Mouse (Mus musculus) heart, adult 18-20 months (tissue): Measurements from ENCODE around the gene Gm13420. TPM values are rescaled to one million over a fixed set of nuclear protein-coding genes. Genes with fewer than 3 reads are reported as not detected.
"Not testable (repeated sequence)": the region's sequence is repeated elsewhere in the genome, so short reads cannot be mapped to it uniquely, and the experiment has no call there.

Experiments used
- DNase-seq, 2 experiments: peaks; one replicate each; pipeline ENCODE4 v3.0.0; 2021 to 2022; ENCODE audit warnings: mixed read lengths in 1 of 2
- total RNA-seq, 2 experiments: library from RNA; stranded (reverse); gene quantifications; 2 replicates each; pipeline ENCODE4 v1.2.3; 2021

The Gm13420 gene
- total RNA-seq, 2 experiments from 2014 or later, result not detected

DNA sequence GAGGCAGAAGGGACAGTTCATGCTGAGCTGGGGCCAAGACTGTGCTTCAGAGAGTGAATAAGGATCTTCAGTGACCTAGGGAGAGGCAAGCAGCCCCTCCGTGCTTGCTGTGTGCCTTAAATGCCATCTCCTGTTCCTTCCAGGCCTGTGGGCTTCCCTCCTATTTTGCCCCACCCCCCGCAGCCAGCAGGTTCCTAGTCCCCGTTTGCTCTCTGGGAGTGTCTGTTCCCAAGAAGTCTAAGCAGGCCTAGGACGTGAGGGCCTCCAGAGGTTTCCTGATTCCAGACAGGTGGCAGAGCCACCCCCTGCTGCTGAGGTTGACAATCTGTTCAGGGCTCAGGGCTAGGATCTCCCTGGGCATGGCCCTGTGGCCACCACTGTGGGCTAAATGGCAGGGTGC is 12.7 kb downstream of the Gm13420 start:
- DNase-seq, result no peak

DNA sequence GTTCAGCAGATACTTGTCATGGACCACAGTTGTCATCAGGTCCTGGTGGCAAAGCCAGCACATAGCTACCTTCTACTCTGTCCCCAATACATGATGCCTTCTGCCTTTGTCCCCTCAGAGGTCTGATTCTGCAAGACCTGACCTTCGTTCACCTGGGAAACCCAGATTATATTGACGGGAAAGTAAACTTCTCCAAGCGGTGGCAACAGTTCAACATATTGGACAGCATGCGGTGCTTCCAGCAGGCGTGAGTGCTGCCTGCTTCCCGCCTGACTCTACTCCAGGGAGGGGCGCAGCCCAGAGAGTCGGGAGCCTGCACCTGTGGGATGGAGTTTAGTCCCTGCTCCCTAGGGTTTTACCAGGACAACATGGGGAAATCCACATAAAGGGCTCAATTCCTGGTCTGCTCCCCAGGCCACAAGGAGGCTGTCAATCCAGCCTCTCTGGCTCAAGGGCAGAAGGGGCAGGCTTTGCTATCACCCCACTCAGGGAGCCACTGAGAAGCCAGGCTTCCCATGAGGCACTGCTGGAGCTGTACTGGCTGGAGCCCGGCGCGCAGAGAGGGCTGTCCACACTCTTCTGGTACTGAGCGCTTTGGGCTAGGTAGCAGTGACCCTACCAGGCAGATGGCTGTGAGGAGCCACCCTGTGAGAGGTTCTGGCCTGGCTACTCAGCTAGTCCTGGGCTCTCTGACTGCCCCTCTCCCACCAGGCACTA is 14.1 kb downstream of the Gm13420 start:
- peak; percentile 26 to 50 for DNase-seq

DNA sequence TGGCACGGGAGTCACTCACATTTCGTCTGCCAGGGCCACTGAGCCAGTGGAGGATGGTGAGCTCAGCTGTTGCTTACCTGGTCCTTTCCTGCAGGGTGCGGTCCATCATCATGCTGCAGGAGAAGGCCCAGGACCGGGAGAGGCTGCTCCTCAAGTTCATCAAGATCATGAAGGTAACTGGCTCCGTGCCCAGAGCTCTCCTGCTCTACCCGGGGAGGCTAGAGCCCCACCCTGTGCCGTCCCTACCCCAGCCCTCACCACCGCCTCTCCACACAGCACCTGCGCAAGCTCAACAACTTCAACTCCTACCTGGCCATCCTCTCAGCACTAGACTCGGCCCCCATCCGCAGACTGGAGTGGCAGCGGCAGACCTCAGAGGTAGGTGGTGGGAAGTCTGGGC is 15.8 kb downstream of the Gm13420 start:
- DNase-seq, result no peak

DNA sequence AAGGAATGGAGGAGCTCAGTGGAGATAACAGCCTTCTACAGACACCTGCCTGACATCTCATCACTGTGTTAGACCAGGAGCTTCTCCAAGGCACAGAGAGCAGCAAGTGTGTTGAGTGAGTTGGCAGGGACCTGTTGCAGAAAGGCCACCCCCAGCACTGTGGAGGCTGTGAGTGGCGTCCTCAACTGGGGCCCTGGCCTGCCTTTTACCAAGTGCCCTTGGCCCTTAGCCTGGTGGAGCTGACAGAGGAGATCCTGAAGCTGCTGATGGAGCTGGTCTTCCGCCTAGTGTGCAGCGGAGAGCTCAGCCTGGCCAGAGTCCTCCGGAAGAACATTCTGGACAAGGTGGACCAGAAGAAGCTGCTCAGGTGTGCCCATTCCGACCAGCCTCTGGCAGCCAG is 18.1 kb downstream of the Gm13420 start:
- DNase-seq, result no peak

DNA sequence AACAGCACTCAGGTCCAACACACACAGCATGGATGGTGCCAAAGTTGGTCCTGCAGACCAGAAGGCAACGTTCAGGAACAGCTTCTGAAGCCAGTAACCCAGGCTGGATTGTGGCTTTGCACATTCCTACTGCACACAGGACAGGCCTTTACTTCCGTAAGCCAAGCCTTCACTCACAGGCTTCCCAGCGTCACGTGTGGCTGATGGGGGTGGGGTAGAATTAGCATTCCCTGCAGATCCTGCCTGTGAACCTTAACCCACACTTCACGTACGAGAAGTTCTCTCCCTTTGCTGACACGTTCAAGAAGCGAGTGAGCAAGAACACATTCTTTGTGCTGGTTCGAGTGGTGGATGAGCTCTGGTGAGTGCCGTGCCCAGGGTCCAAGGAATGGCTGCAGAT is 18.9 kb downstream of the Gm13420 start:
- no peak for DNase-seq

DNA sequence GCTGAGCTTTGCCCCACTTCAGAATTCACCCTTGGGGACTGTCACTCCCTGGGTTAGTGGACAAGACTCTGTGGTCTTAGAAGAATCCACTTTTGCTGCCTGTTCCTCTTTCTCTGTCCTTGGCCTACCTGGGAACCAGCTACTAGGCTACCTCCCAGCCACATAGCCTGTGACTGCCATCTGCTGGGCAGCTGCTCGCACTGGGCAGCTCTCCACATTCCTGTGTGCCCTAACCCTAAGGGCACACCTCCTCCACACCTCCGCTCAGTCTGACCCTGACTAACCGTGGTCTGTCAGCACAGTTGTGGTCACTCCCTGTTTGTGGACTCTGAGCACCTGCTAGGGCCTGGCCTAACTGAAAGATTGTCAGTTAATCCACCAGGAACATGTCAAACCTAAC is 19.9 kb downstream of the Gm13420 start:
- peak; percentile 41 to 54 for DNase-seq

DNA sequence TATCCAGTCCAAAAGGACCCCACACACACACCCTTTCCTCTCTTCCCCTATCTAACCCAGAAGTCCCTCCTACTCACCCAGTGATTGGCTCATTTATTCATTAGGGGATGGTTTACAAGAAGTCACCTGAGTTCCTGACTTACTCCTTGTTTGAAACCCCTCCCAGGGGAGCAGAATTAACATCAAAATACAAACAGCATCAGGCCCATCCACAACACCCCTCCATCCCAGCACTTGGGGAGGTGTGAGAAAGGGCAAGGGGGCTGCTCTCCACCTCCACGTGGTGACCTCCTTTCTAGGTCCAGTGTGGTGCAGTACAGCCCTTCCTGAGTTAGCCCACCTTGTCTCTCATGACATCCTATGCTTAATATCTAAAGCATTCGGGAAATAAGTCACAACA is 22.0 kb downstream of the Gm13420 start:
- DNase-seq, result no peak

DNA sequence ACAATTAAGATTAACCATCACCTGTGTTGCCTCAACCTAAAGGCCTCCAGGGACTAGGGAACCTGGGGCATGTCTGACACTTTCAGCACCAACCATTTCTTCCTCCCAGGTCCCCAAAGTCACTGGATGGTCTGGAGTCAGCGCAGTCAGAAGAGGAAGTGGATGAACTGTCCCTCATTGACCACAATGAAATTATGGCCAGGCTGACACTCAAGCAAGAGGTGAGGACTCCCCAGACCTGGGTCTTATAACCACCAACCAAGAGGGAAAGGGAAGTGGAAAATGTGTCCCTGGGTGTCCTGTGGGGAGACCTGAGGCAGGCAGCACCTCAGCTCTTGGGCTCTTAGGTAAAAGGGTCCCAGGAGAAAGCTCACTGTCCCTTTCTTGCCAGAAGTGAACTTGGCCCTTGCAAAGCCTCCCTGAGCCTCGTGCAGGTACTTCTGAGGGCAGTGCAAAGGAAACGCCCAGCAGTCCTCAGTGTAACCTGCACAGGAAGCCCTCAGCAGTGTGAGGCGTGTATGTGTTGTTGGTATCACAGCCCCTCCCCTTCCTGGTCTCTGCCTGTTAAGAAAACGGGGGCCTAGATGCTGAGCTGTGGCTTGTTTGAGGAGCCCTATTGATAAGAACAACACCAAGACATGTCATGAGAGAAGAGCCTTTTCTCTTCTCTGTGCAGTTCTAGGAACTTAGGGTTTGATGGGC is 26.7 kb downstream of the Gm13420 start:
- no peak for DNase-seq

DNA sequence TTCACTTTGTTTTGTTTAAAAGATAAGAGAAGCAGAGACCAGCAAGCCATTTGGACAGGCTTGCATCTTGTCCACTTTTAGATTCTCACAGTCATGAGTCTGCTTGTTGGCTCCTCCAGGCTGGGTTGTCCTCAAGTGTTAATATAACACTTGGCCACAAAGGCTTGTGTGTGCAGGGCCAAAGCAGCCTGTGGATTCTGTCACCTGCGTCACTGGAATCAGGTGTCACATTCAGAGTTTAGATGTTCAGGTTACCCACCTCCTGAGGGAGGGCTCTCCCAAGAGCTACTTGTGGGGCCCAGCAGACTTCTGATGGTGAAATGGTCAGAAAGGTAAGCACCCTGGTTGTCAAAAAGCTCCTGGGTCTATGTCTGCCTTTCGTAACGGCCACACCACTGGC is 28.4 kb downstream of the Gm13420 start:
- DNase-seq, result no peak

DNA sequence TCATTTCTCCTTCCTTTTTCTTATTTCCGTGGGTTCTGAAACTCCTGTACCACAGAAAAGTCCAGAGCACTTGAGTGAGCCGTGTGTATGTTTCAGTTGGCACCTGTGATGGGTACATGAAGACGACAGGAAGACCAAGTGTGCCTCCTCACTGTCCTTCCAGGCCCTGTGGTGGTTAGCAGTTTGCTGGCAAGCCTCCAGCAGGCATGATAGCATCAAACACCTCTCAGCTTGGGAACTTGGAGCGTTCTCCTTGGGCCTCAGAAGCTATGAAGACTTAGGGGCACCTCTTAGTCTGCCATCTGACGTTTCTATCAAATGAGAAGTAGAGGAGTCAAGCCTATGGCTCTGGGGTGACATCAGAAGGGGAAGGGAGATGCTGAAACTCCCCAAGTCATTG is 32.9 kb downstream of the Gm13420 start:
- DNase-seq, result no peak

DNA sequence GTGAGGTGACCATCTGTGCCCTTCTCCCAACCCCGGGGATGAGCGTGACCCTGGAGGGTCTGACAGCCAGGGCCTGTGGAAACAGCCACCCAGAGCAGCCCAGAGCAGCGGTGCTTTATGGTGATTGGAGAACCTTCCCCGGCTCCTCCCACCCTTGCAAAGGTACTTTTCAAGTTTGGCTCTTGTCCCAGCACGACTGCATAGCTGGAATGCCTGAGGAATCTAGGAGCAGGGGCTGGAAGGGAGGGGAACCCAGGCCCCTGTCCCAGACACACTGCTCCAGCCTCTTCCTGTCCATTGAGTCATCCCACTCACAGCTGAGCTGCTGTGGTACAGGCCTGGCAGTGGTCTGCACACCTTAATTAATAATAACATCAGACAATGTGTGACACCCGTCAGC is 34.8 kb downstream of the Gm13420 start:
- DNase-seq, result peak; percentile 60 to 67

DNA sequence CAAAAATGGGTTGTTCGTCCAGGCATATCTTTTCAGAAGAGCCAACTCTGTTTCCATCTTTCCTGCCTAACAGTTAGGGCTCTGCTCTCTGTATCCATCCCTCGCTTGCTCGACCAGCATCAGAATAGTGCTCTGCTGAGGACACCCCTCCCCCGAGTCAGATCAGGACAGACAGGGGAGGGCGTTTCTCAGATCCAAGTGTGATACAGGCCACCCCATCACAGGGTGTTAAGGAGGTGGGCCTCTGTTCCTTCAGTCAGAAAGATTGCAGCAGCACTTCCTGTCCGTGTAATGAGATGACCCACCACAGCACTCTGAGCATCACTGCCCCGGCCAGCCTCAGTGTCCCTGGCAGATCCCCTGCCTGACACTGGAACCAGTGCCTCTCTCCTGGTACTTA is 35.3 kb downstream of the Gm13420 start:
- DNase-seq, result no peak

DNA sequence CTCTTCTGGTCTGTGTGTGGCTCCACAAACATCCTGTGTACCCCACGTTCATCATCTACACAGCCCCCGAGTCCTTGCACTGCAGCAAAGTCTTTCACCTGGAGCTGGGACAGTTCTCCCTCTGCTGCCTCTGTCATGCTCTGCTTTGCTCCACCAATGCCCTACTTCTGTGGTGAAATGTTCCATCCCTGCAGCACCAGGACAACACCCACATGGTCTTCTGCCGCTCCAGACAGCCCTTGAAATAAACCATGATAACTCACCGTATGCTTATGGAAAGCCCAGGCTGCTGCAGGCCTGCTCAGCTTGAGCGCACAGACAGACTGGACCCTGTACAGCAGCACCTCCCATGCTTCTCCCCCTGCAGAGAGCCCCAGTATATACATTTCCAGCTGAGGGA is 37.4 kb downstream of the Gm13420 start:
- no peak for DNase-seq

DNA sequence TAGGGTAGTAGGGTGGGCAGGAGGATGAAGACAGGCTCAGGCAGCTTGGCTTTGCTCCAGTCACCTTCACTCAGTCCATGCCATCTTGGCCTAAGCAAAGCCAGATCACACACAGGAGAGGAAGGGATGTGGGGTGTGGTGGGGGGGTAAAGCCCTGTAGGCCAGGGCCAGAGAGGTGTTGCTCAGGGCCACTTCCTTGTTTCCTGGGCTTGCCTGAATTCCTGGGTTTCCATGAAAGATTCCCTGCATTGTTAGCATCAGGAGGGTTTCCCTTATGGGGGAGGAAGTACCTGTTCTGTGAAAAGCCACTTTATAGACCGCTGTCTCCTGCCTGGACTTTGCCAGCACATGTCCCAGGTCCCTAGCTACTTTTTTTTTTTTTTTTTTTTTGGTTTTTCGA is 38.0 kb downstream of the Gm13420 start:
- DNase-seq, result no peak

DNA sequence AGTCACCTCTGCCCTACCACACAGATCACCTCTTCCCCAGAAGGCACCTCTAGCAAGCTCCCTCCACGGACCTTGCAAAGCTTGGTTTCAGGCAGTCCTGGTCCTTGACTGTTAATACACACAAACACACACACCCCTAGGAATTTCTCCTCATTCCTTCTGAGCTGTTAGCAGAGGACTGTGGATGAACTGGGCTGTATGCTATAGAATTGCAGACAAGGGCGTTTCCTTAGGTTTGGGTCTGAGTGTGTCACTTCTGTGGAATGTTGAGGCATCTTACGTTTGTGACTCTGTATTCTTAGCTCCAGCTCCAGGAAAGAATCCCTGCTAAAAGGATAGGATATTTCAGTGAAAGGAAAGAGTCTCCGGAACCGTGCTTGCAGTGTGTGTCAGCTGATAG is 39.6 kb downstream of the Gm13420 start:
- no peak for DNase-seq

DNA sequence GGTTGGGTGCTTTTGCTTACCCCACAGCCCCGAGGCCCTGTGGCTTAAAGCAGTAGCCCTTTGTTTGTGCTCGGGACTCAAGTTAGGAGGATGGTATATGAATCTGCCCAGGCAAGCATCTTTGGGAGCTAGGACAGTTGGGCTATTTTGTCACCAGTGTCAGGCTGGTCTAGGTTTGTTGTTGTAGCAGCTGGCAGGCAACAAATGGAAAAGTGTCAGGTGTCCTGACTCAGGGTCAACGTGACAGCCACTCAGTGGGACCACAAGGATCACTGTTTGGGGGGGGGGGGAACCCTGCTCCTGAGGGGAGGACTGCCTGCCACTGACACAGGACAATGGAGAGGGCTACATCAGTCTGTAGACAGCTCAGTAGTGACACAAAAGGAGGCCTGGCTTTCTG is 40.4 kb downstream of the Gm13420 start:
- no peak for DNase-seq

DNA sequence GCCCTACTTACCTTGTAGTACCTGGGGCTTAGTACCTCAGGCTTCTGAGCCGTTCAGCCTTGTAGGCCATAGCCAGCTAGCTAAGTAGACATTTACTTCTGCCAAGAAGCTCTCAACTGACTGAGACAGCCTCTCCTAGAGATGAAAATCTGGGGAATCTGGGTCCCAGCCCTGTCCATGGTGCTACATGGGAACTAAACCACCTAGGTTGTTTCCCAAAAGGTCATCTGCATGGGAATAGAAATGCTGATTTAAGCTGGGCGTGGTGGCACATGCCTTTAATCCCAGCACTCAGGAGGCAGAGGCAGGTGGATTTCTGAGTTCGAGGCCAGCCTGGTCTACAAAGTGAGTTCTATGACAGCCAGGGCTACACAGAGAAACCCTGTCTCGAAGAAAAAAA is 43.3 kb downstream of the Gm13420 start:
- DNase-seq, result not testable (repeated sequence)

DNA sequence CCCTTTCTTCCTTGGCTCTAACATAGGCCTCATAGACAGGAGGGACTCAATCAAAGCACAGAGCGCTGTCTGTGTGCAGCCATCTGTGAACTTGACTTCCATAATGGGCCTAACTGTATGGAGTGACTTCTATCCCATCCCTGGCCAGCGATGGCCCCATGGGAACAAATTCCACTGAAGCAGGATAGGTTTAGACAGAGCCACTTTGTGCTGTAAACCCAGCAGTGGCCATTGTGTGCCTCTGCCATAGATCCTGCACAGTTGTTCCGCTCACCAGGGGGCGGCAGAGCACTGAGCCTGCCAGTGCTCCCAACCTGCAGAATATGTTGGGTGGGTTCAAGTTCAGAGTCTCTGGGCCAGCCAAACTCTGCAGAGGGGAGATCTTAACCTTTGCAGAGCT is 43.8 kb downstream of the Gm13420 start:
- DNase-seq, result no peak

DNA sequence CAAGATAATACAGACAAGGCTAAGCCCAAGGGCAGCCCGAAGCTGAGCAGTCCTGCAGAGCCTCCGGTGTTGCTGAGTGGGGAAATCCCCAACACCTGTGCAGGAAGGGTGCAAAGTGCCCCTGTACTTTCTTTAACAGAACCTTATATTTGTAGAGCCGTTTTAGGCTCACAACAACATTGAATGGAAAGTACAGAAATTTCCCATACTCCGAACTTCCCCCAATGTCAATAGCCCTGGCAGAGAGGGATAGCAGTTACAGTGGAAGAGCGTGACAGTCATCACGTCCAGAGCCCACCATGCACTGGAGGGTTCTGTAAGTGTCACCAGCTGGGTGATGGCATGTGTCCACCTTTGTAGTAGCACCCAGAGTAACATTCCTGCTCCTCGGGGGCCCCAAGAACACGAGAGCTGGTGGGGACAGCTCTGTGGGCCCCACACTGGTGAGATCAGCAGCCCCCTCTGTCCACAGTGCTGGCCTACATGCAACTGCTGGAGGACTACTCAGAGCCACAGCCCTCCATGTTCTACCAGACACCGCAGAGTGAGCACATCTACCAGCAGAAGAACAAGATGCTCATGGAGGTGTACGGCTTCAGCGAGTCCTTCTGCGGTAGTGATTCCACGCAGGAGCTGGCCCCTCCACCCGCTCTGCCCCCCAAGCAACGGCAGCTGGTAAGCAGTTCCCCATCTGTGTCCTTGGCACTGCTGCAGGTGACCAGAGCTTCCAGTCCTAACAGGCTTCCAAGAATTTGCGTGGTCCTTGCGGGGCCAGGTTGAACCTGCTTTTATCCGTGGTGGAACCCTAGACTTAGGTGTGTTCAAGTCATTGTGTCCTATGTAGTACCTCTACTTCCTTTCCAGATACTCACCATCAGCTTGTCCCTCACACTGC is 44.5 kb downstream of the Gm13420 start:
- no peak for DNase-seq

DNA sequence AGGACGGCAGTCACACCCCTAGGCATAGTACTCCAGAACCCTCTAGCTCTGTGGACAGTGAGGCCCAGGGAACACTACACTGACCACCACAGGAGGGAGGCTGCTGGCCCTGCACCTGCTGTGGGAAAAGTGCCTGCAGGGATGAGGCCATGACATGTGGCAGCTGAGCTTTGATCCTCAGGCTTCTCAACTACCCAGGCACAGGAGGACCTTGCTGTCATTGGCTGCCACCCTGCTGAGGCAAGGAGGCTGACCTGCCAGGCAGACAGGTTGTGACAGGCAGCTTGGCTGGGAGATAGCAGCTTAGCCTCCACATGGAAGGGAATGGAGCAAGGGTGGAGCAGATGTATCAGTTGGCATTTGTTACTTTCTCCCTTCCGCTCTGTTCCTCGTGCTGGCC is 46.0 kb downstream of the Gm13420 start:
- DNase-seq, result no peak

DNA sequence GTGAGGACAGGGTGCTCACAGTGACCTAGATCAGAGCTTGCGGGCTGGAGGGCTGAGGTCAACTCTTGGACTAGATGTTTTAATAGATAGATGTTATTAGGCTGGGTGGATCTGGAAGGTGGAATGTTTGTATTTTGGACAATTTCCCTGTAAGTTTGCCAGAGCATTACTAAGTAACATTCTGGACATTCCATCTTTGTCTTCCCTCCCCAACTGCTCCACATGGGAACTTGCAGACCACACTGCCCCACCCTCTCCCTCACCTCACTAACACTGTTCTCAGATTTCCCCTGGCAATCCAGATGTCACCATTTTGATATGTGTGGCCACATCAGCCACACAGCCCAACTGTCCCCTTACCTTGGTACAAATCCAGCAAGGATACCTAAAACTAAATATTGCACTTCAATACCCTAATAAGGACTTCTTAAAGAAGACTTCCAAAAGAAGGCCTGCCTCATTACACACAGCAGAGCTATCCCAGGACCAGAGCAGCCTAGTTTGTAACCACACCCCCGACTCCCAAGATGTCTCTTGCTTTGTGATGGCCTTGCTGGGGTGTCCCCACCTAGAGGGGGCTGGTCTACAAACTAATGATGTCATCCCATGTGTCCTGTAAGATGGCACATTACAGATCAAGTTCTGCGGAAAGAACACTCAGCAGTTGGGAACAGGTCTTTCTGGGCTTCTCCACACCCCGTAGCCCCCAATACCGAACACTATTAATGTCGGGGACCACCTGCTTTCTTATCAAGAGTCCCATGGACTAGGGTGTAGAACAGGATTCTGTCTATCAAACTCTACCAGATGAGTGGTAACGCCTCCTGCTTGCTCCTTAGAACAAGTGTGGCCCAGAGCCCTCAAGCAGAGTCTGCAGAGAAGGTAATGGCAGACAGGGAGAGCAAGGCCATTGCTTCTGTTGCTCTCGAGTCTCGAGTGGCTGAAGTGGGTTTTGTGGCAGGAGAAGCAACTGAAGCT is 48.1 kb downstream of the Gm13420 start:
- peak in 1 of 2 experiments; percentile 34 for DNase-seq

DNA sequence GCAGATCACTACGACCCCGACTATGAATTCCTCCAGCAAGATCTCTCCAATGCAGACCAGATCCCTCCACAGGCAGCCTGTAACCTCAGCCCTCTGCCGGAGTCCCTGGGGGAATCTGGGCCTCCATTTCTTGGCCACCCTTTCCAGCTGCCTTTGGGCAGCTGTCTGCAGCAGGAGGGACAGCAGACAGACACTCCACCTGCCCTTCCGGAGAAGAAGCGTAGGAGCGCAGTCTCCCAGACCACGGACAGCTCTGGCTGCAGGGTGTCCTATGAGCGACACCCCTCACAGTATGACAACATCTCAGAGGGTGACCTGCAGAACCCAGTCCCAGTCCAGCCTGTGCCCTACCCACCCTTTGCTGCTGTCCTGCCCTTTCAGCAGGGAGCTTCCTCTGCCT is 49.3 kb downstream of the Gm13420 start:
- no peak for DNase-seq
